Mouse (Mus musculus): ENCODE results near the gene Sox2.

The Sox2 gene

DNA sequence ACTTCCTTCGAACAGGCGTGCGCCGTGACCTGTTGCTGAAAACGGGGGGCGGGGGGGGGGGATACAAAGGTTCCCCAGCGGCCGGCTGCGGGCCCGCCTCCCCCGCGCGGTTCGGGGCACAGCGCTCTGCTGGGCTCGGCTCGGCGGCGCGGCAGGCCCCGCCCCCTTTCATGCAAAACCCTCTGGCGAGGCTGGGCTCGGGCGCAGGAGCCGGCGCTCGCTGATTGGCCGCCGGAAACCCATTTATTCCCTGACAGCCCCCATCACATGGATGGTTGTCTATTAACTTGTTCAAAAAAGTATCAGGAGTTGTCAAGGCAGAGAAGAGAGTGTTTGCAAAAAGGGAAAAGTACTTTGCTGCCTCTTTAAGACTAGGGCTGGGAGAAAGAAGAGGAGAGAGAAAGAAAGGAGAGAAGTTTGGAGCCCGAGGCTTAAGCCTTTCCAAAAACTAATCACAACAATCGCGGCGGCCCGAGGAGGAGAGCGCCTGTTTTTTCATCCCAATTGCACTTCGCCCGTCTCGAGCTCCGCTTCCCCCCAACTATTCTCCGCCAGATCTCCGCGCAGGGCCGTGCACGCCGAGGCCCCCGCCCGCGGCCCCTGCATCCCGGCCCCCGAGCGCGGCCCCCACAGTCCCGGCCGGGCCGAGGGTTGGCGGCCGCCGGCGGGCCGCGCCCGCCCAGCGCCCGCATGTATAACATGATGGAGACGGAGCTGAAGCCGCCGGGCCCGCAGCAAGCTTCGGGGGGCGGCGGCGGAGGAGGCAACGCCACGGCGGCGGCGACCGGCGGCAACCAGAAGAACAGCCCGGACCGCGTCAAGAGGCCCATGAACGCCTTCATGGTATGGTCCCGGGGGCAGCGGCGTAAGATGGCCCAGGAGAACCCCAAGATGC is at the start of gene Sox2:
TSS of gene Sox2 (plus strand) at position 680 of the 895 bp plus-strand sequence.
- no peak for DNase-seq (ENCODE audit: low read depth, low spot score)

DNA sequence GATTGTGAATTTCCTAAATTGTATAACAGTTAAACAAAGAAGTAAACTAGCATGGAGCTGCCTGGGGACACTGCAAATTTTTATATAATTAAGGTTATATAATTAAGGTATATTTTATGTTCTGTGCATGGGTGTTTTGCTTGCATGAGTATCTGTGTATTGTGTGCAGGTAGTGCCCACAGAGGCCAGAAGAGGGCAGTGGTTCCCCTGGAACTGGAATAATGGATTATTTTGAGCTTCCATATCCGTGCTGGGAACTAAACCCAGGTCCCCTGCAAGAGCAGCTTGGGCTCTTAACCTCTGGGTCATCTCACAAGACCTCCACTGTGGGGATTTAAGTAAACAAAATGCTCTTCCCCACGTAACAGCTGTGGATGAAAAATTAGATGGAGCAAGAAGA is 49.1 kb upstream of the Sox2 start:
- DNase-seq (ENCODE audit: low read depth, low spot score) = no peak

DNA sequence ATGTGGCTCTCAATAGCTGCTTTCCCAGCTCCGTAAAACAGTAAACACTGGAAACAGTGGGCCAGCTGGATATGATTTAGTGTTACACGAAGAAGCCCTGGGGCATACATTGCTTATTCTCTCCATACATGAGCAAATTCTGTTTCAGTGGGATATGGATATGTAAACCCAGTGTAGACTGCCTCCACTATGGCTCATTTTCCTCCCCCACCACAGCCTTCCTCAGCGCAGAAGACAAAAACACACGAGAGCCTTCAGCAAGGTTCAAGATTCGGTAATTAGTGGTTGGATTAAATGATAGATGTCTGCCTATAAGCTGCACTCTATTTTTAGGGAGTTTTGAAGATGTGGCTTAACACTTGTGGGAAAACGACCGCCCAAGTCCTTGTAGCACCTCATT is 36.1 kb upstream of the Sox2 start:
- no peak for DNase-seq (ENCODE audit: low read depth, low spot score)

DNA sequence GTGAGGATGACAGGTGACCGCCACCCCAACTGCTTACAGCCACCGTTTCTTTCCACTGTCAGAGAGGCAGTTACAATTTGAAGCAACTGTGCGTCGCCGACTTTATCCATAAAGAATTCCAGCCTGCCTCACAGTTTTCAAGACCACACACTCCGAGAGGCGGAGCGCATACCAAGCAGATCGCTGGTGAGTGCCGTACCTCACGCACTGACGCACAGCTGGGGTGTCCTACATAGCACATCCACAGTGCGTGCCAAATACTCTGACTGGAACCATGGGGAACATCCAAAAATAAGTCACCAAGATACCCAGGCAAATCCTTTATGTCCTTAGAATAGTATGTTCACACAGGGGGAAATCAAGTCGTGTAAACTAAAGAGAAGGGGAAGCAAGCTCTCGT is 34.7 kb upstream of the Sox2 start:
- DNase-seq (ENCODE audit: low read depth, low spot score) = no peak

DNA sequence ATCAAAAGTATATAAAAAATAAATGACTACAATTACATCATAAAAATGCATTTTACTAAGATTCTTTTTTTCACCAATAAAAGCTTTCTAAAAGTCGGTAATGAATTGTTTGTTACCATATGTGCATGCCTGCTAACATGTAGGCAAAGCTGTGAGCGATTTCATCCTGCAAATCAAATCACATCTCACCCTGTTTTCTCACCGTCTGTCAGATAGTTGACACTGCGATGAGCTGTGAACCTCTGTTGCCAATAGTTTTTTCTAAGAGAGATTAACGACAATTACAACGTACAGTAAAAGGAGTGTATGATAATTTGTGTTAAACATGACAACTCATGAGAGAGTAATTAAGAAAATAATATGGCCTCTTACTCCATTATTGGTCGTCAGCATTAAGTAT is 31.3 kb upstream of the Sox2 start:
- no peak for DNase-seq (ENCODE audit: low read depth, low spot score)

DNA sequence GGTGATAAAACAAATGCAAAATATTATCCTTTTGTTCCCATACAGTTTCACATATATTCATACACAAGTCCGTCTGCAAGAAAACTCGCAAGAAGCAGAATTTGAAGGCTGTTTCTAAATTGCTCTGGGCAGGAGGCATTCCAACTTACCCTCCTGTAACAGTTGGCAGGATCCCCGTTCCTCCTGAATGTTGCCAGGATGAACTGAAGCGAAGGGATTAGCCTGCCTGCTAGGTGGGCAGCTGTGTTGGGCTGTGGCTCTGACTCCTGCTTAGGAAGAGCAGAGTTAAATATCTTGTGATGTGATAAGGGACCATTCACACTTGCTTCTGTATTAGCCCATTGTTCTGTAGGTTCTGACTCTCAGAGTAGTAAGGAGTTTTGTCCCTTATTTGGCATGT is 30.1 kb upstream of the Sox2 start:
- DNase-seq (ENCODE audit: low read depth, low spot score) = no peak

DNA sequence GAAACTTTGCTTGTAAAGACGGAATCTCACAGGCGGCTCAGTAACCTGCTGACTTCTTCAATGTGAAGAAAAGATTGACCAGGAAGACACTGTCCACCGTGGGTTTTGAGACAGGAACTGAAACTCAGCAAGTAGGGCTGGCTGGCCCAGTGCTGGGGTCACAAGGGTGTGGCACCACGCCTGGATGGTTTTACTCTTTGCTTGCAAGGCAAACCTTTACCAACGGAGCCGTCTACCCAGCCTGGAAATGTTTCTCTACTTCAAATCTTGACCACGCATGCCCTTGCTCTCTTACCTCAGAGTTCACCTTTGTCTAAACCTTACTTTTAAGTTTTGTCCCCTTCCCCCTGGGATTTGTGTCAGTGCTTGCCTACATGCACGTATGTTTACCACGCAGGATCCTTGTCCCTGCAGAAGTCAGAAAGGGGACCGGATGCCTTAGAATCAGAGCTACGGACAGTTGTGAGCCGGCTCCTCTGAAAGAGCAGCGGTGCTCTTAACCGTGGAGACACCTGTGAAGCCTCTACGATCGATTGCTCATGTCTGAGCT is 25.4 kb upstream of the Sox2 start:
- DNase-seq (ENCODE audit: low read depth, low spot score) = no peak

DNA sequence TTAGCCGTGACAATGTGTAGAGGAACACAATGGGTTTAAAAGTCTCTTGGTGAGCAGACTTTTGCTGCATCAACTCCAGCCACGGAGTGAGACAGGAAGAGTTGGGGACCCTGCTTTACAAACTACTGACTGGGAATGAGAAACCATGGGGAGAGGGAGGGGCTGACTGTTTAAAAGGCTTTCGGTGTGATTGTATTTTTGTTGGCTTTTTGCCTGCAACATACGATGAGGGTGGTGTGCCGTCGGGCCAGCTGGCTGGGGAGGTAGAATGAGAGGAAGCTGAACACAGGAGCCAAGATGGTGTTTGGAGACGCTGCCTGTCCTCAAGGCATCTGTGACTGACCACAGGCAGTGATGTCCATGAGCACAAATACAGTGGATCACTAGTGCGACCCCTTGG is 23.7 kb upstream of the Sox2 start:
- no peak for DNase-seq (ENCODE audit: low read depth, low spot score)

DNA sequence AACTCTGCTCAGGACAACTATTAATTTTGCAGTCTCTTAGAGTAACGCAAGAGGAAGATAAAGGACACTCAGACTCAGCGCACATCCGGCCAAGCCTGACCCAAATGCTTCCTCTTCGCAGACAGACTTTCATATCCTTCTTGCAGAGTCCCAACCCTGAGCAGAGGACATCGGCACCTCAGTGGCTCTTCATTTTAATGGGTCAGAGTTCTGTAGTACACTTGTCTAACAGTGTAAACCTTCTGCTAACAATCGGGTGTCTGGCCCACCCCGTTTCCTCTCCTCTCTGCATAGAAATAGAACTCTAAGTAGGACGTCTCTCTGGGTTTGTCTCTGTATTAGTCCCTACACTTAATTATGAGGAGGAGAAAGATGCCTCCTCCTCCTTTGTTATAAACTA is 20.2 kb upstream of the Sox2 start:
- no peak for DNase-seq (ENCODE audit: low read depth, low spot score)

DNA sequence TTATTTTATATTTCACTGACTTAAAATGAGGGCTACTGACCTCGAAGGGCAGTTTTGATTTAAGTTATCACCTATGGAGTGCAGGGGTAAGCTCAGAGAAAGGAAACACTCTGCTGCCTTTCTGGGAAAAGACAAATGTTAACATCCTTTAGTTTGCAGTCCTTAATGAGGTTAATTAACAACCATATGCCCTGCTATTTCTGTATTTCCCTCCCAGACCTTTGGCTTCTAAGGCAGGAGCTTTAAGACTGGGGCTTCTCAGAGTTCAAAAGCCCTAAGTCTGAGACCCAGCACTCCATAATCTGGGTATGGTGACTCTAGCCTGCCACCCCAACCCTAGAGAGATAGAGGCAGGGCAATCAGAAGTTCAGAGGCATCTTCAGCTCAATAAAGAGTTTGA is 19.5 kb upstream of the Sox2 start:
- no peak for DNase-seq (ENCODE audit: low read depth, low spot score)

DNA sequence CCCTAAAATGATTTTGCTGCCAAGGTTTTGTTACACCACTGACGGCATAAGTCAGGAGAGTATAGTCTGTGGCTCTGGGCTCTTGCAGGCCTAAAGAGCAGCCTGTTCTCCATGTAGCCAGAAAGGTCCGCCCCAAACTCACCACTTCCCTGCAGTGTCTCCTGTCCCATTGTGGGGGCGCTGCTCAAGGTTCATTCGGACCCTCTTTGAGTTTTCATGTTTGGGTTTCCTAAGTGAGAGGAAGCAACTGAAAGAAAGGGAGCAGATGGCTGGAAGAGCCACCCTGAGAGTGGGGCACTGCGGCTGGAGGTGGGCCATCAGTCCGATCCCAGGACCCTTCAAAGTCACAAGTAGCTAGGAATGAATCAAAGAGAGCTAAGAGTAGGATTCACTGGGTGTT is 13.2 kb upstream of the Sox2 start:
- no peak for DNase-seq (ENCODE audit: low read depth, low spot score)

DNA sequence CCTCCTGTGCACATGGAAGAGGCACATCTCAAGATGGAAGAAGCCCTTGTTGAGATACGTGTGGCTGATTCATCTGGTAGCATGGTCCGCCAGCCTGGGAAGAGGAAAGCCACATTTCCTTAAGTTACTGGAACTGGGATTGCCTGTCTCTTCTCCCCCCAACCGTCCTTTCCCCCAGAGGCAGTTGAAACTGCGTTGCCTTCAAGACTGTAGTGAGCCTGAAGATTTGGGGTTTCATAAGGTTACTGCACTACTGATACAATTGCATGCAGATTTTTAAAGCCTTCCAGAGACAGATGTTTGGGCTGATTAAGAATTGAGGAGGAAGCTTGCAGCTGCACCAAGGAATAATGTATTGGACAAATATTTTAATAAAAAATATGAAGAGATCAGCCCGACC is 12.7 kb upstream of the Sox2 start:
- no peak for DNase-seq (ENCODE audit: low read depth, low spot score)

DNA sequence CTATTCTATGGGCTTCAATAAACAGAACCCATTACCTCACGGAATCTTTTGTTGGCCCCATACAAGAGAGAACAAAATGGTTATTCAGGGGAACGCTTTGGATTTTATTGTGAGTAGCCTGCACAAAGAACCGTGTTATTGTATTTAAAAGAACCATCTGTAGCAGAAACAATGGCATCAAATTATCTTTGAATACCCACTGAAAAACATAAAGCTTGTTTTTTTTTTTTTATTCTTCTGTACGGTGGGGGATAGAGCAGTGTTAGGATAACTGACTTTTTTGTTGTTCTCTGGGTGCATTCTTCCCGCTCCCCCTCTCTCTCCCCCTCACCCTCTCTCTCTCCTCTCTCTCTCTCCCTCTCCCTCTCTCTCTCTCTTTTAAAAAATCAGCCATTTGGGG is 12.3 kb upstream of the Sox2 start:
- DNase-seq (ENCODE audit: low read depth, low spot score) = no peak

DNA sequence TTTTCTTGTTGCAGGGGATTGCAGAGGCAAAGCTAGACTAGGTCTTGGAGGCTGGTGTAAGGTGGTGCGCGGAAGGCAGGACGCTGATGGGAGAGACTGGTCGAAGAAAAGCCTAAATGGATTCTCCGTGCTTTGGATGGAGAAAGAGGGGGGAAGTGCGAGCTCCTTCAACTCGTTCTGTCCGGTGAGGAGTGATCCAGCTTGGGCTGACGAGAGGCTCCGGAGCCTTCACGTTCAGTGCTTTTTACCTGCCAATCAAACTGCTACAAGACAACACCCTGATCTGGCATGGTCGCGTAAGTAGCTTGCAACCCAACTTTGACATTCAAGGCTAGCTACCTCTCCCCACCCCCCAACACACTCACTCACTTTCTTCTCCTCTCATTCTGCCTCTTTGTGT is 11.9 kb upstream of the Sox2 start:
- DNase-seq (ENCODE audit: low read depth, low spot score) = no peak

DNA sequence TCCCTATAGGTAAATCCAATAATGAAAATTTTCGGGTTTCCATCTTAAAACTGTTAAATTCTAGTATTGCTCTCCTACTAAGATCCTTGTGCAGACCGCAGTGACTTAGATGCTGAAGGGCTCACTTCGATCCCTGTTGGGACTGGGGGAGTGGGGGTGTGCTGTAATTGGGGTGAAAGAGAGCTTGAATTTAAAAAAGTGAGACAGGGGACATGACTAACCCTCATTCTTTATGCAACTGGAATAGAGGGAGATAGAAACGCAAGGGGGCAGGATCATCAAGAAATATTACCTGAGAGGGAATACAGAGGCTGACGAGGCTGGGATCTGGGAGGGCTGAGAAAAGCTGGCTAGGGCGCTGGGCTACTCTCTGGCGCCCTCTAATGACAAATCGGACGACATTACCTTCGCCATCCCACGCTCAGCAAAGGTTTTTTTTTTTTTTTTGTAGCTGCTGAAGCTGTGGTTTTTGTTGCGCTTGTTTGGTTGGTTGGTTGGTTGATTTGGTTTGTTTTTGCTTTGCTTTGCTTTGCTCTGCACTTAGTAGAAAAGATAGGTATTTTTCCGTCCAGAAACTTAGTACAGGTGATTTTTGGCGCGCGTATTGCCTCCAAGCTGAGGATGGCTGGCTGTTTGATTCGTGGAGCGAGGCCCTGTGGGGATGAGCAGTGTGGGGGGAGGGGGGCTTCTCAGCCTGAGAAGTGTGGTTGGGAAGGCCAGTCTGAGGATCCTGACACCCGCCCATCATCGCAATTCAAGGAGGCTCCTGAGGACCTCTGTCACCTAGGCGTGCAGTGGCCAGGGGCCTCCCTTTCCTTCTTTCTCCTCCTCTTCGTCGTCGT is 11.0 kb upstream of the Sox2 start:
- DNase-seq (ENCODE audit: low read depth, low spot score) = no peak

DNA sequence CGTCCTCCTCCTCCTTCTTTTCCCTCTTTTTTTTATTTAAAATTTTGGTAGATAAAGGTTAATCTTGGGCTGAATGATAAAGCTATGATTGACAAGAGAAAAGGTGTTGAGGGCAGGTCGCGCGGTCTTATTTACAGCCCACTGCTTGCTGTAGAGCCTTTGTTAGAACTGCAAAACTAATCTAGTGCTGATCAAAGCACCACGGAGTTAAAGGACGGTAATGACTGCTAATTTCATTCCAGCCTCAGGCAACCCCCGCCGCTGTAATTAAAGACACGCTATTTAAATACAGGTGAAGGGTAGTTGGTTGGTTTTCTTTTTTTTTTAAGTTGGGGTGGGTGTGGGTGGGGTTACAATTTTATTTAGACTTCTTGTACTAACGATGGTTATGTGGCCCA is 10.3 kb upstream of the Sox2 start:
- DNase-seq (ENCODE audit: low read depth, low spot score) = no peak

DNA sequence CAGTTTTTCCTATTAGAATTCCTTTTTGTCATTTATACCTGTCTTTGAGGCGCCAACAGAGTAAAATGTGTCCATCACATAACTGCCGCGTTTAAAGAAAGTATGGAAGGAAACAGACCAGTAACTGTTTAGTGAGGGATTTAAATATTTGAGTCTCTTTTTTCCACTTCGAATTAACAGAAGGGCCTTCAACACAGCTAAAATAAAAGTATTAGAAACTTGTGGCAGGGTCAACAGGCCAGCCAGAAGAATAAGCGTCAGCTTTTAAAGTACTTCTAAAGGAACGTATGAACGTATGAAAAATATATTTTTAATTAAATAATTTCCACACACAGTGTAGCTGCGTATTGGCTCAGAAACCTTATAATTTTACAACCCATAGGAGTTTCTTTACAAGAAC is 9.9 kb upstream of the Sox2 start:
- no peak for DNase-seq (ENCODE audit: low read depth, low spot score)

DNA sequence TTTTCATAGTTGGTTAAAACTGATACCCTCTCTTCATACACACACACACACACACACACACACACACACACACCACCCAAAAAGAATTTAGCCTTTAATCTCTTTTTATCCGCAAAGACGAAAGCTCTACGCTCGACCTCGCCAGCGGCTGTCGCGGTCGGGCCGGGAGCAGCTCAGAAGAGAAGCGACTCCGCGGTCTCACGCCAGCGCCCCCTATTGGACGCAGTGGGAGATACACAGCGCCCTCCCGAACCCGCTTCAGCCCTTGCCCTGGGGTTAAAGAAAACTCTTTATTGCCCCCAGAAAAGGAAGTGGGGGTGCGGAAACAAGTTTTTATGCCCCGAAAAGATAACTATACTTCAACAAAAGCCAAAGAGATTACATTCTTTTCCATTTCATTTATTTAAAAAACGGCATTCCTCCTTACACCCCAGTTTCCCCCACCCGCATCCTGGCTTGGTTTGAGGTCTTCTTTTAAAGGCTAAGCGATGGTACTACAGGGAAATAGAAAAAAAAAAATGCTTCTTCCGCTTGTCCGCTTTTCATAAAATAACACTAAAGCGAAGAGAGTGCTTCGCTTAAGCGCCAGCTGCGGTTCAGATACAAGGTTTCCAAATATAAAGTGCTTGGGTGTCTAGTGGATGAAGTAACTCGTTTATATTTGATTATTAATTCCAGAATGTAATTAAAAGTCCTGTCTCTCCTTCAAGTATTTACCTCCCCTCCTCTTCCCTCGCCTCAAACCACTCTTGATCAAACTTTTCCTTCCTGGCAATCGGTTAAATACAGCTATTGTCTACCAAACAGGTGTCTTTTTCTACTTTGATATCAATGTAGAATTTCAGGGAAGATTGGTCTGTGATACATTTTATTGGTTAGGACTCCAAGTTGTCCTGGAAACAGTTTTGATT is 9.3 kb upstream of the Sox2 start:
- DNase-seq (ENCODE audit: low read depth, low spot score) = no peak

DNA sequence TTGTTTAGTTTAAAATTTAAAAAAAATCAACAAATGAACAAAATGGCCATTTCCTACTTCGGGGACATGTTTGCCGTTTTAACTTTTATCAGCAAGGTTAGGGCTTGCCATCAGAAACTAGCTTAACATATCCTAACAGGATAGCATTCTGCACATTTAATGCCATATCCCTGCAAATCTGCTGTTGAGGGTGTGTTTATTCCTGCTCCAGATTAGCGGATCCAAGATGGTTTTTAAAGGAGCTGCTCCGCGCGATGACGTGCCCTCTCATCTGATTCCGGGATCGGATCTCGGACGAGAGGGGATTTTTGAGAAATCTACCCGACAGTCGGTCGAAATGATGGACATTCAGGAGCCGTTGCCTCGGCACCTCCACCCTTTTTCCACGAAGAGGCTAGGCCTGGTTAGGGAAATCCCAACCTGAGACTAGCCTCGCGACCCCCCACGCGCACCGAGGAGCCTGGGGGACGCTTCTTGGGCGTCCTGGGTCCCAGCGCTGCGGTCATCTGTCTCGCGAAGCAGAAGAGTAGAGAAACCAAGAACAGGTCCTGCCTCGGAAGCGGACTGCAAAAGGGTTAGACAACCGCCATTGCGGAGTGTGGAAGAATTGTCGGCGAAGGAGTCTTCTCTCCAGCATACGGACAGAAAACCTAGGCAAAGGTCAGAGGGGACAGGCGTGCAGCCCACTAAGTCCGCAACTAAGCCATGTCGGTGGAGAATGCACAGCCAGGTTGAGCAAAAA is 8.3 kb upstream of the Sox2 start:
- no peak for DNase-seq (ENCODE audit: low read depth, low spot score)

DNA sequence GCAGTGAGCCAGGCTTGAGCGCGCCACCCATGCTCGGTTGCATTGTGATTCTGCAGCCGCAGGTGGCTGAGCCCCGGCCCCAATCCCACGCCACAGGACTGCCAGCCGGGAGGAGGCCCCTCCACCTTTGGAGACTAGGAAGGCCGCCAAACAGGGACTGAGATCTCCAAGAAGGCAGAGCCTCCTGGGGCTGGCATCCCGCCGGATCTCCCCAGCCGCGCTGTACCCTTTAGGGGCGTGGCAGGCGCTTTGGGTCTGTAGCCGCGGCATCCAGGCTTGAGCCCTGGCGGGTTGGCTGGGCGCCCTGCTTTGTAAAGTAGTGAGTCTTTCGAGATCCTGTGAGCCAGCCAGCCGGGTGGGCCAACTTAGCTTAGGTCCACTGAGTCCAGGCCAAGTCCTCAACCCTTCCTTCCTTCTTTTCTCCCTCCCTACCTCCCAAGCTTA is 7.7 kb upstream of the Sox2 start:
- DNase-seq (ENCODE audit: low read depth, low spot score) = no peak

DNA sequence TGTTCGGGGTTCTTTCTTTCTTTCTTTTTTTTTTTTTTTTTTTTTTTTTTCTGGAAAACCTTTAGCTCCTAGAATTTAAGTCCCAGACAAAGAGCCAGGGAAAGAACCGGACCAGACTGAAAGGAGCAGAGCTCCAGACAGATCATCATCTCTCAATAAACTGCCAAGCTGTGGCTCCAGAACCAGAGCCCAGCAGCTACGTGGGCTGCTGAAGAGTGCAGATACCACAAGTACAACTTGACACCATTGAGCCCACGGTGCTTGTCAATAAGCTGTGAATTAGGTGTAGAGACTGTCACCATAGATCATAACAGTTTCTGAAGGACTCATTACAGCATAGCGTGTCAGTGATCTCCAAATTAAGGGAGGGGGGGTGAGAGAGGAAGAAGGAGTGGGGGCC is 7.1 kb upstream of the Sox2 start:
- no peak for DNase-seq (ENCODE audit: low read depth, low spot score)
